Mouse (Mus musculus) CH12.LX (cell line): ENCODE data around the gene Sf3a2.

ENCODE experiments used
- CTCF ChIP-seq, 2 experiments: IDR thresholded peaks in 1 of 2; conservative IDR thresholded peaks in 1 of 2; 2 replicates each; pipeline ENCODE4 v1.5.1; 2011 to 2012; ENCODE audit warnings: low read depth in 2 of 2, low read length in 2 of 2, improper control_type of control experiment in 1 of 2, inconsistent platforms in 1 of 2, mild to moderate bottlenecking in 1 of 2, moderate library complexity in 1 of 2
- E2F4 ChIP-seq: IDR thresholded peaks from 2 replicates; pipeline ENCODE4 v1.6.1; 2011; ENCODE audit warnings: low read depth, low read length, improper control_type of control experiment; ENCODE audit not compliant: insufficient replicate concordance
- EP300 ChIP-seq: IDR thresholded peaks from 2 replicates; pipeline ENCODE4 v1.6.1; 2011; ENCODE audit warnings: low read length, improper control_type of control experiment
- ETS1 ChIP-seq: conservative IDR thresholded peaks from 2 replicates; pipeline ENCODE4 v1.6.1; 2012; ENCODE audit warnings: low read depth, mild to moderate bottlenecking, inconsistent platforms, low read length, improper control_type of control experiment, moderate library complexity
- JUN ChIP-seq: IDR thresholded peaks from 2 replicates; pipeline ENCODE4 v1.6.1; 2011; ENCODE audit warnings: low read depth, mild to moderate bottlenecking, low read length, improper control_type of control experiment, moderate library complexity; ENCODE audit not compliant: insufficient read depth
- MYC ChIP-seq: IDR thresholded peaks from 2 replicates; pipeline ENCODE4 v1.6.1; 2011; ENCODE audit warnings: low read depth, mild to moderate bottlenecking, improper control_type of control experiment, low read length
- POLR2A ChIP-seq: IDR thresholded peaks from 2 replicates; pipeline ENCODE4 v1.6.1; 2011; ENCODE audit warnings: low read depth, mild to moderate bottlenecking, improper control_type of control experiment, low read length
- POLR2AphosphoS2 ChIP-seq: IDR thresholded peaks from 2 replicates; pipeline ENCODE4 v1.6.1; 2011; ENCODE audit warnings: low read depth, low read length, improper control_type of control experiment

- no peak for TF ChIP-seq CTCF (conservative IDR thresholded peaks at IDR 0.05 in 1 of 2, IDR thresholded peaks at IDR 0.05 in 1 of 2; ENCODE audit: low read depth in 2 of 2, low read length in 2 of 2)
- TF ChIP-seq POLR2A = no peak
- TF ChIP-seq ETS1 = no peak
- no peak for TF ChIP-seq E2F4
- TF ChIP-seq EP300 = no peak
- no peak for TF ChIP-seq MYC
- TF ChIP-seq JUN = no peak
- TF ChIP-seq POLR2AphosphoS2 = no peak
Observed at GRCm38 (mm10) chr10:80766161-80766815, 31.7 kb upstream of the Sf3a2 start.
